Mouse (Mus musculus) MEL (cell line): ENCODE measurements around the gene Arhgap29. TPM values are rescaled to one million over a fixed set of nuclear protein-coding genes. Genes with fewer than 3 reads are reported as not detected.

Experiments used
- DNase-seq: peaks from one replicate; pipeline ENCODE4 v3.0.0; 2011; ENCODE audit warnings: low read depth, low spot score
- H3K27ac ChIP-seq: 2 replicates; pipeline ENCODE4 v1.5.1; 2012; ENCODE audit warnings: low read depth, mild to moderate bottlenecking, control low read depth, low read length, moderate library complexity; ENCODE audit not compliant: control insufficient read depth
- H3K27me3 ChIP-seq, 2 experiments: fragments of 150-350 bp in 1 of 2; sonication (generic) in 1 of 2; 2 replicates each; pipeline ENCODE4 v1.6.1; 2012; ENCODE audit warnings: low read length in 2 of 2, mild to moderate bottlenecking in 2 of 2, improper control_type of control experiment in 1 of 2, moderate library complexity in 1 of 2; ENCODE audit not compliant: insufficient read depth in 2 of 2, control insufficient read depth in 1 of 2
- H3K36me3 ChIP-seq, 2 experiments: 2 replicates each; pipeline ENCODE4 v1.6.1; 2012 to 2014; ENCODE audit warnings: low read length in 2 of 2, improper control_type of control experiment in 1 of 2, inconsistent platforms in 1 of 2, mild to moderate bottlenecking in 1 of 2; ENCODE audit not compliant: insufficient read depth in 2 of 2, control insufficient read depth in 1 of 2
- H3K4me1 ChIP-seq, 2 experiments: fragments of 150-350 bp in 1 of 2; sonication (generic) in 1 of 2; 2 replicates each; pipeline ENCODE4 v1.6.1; 2012; ENCODE audit warnings: low read length in 2 of 2, improper control_type of control experiment in 1 of 2, mild to moderate bottlenecking in 1 of 2; ENCODE audit not compliant: insufficient read depth in 2 of 2, control insufficient read depth in 1 of 2
- H3K4me3 ChIP-seq, 2 experiments: fragments of 150-350 bp in 1 of 2; sonication (generic) in 1 of 2; 2 replicates each; pipeline ENCODE4 v1.5.1; 2012; ENCODE audit warnings: low read depth in 2 of 2, low read length in 2 of 2, mild to moderate bottlenecking in 2 of 2, moderate library complexity in 2 of 2, control low read depth in 1 of 2, improper control_type of control experiment in 1 of 2; ENCODE audit not compliant: control insufficient read depth in 1 of 2, insufficient read depth in 1 of 2
- H3K79me2 ChIP-seq: 2 replicates; pipeline ENCODE4 v1.6.1; 2012; ENCODE audit warnings: mild to moderate bottlenecking, low read length, moderate library complexity; ENCODE audit not compliant: control insufficient read depth, poor library complexity, insufficient read depth
- H3K9ac ChIP-seq: 2 replicates; pipeline ENCODE4 v1.6.1; 2012; ENCODE audit warnings: low read depth, mild to moderate bottlenecking, control low read depth, low read length, moderate library complexity; ENCODE audit not compliant: control insufficient read depth, poor library complexity, severe bottlenecking
- H3K9me3 ChIP-seq: fragments of 150-350 bp; sonication (generic); replicated peaks from 2 replicates; pipeline ENCODE4 v1.6.1; 2012; ENCODE audit warnings: mild to moderate bottlenecking, low read length, improper control_type of control experiment, moderate library complexity; ENCODE audit not compliant: insufficient read depth
- BHLHE40 ChIP-seq: IDR thresholded peaks from 2 replicates; pipeline ENCODE4 v1.6.1; 2012; ENCODE audit warnings: low read depth, mild to moderate bottlenecking, inconsistent platforms, low read length, improper control_type of control experiment, borderline replicate concordance
- CTCF ChIP-seq, 3 experiments: IDR thresholded peaks in 2 of 3; conservative IDR thresholded peaks in 1 of 3; 2 replicates each; pipeline ENCODE4 v1.5.1; 2011 to 2012; ENCODE audit warnings: low read length in 3 of 3, low read depth in 2 of 3, mild to moderate bottlenecking in 2 of 3, improper control_type of control experiment in 1 of 3, inconsistent platforms in 1 of 3, mixed read lengths in 1 of 3, moderate library complexity in 1 of 3; ENCODE audit not compliant: control insufficient read depth in 1 of 3, insufficient read depth in 1 of 3, poor library complexity in 1 of 3, severe bottlenecking in 1 of 3
- EP300 ChIP-seq, 2 experiments: IDR thresholded peaks; 2 replicates each; pipeline ENCODE4 v1.6.1; 2011; ENCODE audit warnings: improper control_type of control experiment in 2 of 2, low read length in 2 of 2, low read depth in 1 of 2, mild to moderate bottlenecking in 1 of 2
- ETS1 ChIP-seq: IDR thresholded peaks from 2 replicates; pipeline ENCODE4 v1.6.1; 2012; ENCODE audit warnings: low read depth, mild to moderate bottlenecking, inconsistent platforms, low read length, improper control_type of control experiment, moderate library complexity
- GATA1 ChIP-seq: IDR thresholded peaks from 2 replicates; pipeline ENCODE4 v1.6.1; 2011; ENCODE audit warnings: low read depth, low read length, improper control_type of control experiment
- HCFC1 ChIP-seq: IDR thresholded peaks from 2 replicates; pipeline ENCODE4 v1.6.1; 2012; ENCODE audit warnings: low read depth, mild to moderate bottlenecking, inconsistent platforms, low read length, improper control_type of control experiment, moderate library complexity
- JUND ChIP-seq: IDR thresholded peaks from 2 replicates; pipeline ENCODE4 v1.6.1; 2011; ENCODE audit warnings: low read depth, mild to moderate bottlenecking, improper control_type of control experiment, low read length
- KAT2A ChIP-seq: conservative IDR thresholded peaks from 2 replicates; pipeline ENCODE4 v1.6.1; 2012; ENCODE audit warnings: low read depth, low read length, improper control_type of control experiment, inconsistent platforms
- MAFK ChIP-seq: IDR thresholded peaks from 2 replicates; pipeline ENCODE4 v1.6.1; 2011; ENCODE audit warnings: low read depth, mild to moderate bottlenecking, low read length, improper control_type of control experiment, borderline replicate concordance
- MAX ChIP-seq: IDR thresholded peaks from 2 replicates; pipeline ENCODE4 v1.6.1; 2011; ENCODE audit warnings: low read length, improper control_type of control experiment
- MAZ ChIP-seq: IDR thresholded peaks from 2 replicates; pipeline ENCODE4 v1.6.1; 2012; ENCODE audit warnings: low read depth, mild to moderate bottlenecking, inconsistent platforms, low read length, improper control_type of control experiment
- MEF2A ChIP-seq: IDR thresholded peaks from 2 replicates; pipeline ENCODE4 v1.6.1; 2014; ENCODE audit warnings: low read depth, mild to moderate bottlenecking, inconsistent platforms, low read length, improper control_type of control experiment; ENCODE audit not compliant: poor library complexity, insufficient replicate concordance, severe bottlenecking; ENCODE audit errors: extremely low read depth
- MYB ChIP-seq: IDR thresholded peaks from 2 replicates; pipeline ENCODE4 v1.6.1; 2011; ENCODE audit warnings: mild to moderate bottlenecking, low read depth, low read length, improper control_type of control experiment
- MYC ChIP-seq: IDR thresholded peaks from 2 replicates; pipeline ENCODE4 v1.6.1; 2011; ENCODE audit warnings: low read depth, mild to moderate bottlenecking, low read length, improper control_type of control experiment, moderate library complexity
- NRF1 ChIP-seq: IDR thresholded peaks from 2 replicates; pipeline ENCODE4 v1.6.1; 2014; ENCODE audit warnings: low read depth, mild to moderate bottlenecking, inconsistent platforms, low read length, improper control_type of control experiment, moderate library complexity; ENCODE audit not compliant: poor library complexity, insufficient read depth, severe bottlenecking
- POLR2AphosphoS2 ChIP-seq: IDR thresholded peaks from 2 replicates; pipeline ENCODE4 v1.6.1; 2011; ENCODE audit warnings: low read length, improper control_type of control experiment
- RAD21 ChIP-seq: IDR thresholded peaks from 2 replicates; pipeline ENCODE4 v1.6.1; 2011; ENCODE audit warnings: mild to moderate bottlenecking, low read depth, low read length, improper control_type of control experiment
- RCOR1 ChIP-seq: IDR thresholded peaks from 2 replicates; pipeline ENCODE4 v1.6.1; 2012; ENCODE audit warnings: low read depth, mild to moderate bottlenecking, inconsistent platforms, low read length, improper control_type of control experiment
- SMC3 ChIP-seq: IDR thresholded peaks from 2 replicates; pipeline ENCODE4 v1.6.1; 2011; ENCODE audit warnings: low read depth, low read length, improper control_type of control experiment
- TCF12 ChIP-seq: IDR thresholded peaks from 2 replicates; pipeline ENCODE4 v1.6.1; 2014; ENCODE audit warnings: low read depth, mild to moderate bottlenecking, inconsistent platforms, low read length, improper control_type of control experiment, moderate library complexity
- ZNF384 ChIP-seq: IDR thresholded peaks from 2 replicates; pipeline ENCODE4 v1.6.1; 2012; ENCODE audit warnings: low read depth, mild to moderate bottlenecking, inconsistent platforms, low read length, improper control_type of control experiment
- polyA plus RNA-seq, 2 experiments: library from polyadenylated mRNA; stranded (reverse) in 1 of 2; unstranded in 1 of 2; fragments of >175 nt in 1 of 2; fragments of >200 nt in 1 of 2; gene quantifications; 2 replicates each; pipeline versions ENCODE4 v1.2.1 to v1.2.4; 2012; ENCODE audit warnings: low replicate concordance in 2 of 2, low read depth in 1 of 2; ENCODE audit not compliant: insufficient read length in 2 of 2, insufficient read depth in 1 of 2, missing spikeins in 1 of 2
- total RNA-seq: library from RNA; depleted of rRNA; stranded (reverse); fragments of 300-350 nt; gene quantifications from 2 replicates; pipeline ENCODE4 v1.2.3, GENCODE M21; 2012

The Arhgap29 gene
- total and polyA plus RNA-seq, 3 experiments = 0.19 to 0.23 TPM; not detected in 1

DNA sequence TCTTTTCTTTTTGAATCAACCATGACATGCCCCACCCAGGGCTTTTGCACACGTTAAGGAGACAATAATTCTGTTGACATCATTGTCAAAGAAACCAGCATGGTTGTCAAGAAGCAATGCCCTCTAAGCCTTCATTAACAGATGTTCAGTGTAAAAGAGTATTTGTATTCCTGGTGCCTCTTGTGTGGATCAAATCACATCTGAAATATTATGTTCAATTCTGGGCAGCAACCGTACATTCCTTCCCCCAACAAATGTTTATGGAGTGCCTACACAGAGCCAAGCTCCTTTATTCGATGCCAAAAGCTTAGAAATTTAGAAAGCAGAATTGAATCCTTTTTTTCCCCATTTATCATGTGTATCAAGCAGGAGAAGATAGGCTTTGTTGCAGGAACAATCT lies 31.6 kb upstream of the Arhgap29 start:
- no peaks in the 10 kb centered on the region for H3K79me2 ChIP-seq
- H3K9me3 ChIP-seq = no peaks in the 10 kb centered on the region
- H3K27ac ChIP-seq = no peak overlapping the region
- DNase-seq = no peak
- H3K4me1 ChIP-seq = no peaks in the 10 kb centered on the region
- H3K36me3 ChIP-seq = no peaks in the 10 kb centered on the region
- no peak overlapping the region for H3K4me3 ChIP-seq
- no peak overlapping the region for H3K9ac ChIP-seq
- no peaks in the 10 kb centered on the region for H3K27me3 ChIP-seq
- no peak for TF ChIP-seq GATA1
- TF ChIP-seq BHLHE40 = no peak
- no peak for TF ChIP-seq SMC3
- TF ChIP-seq POLR2AphosphoS2 = no peak
- TF ChIP-seq CTCF (IDR thresholded peaks at IDR 0.05 in 2 of 3, conservative IDR thresholded peaks at IDR 0.05 in 1 of 3; ENCODE audit: control insufficient read depth in 1 of 3, insufficient read depth in 1 of 3, low read depth in 2 of 3, low read length in 3 of 3, poor library complexity in 1 of 3, severe bottlenecking in 1 of 3) = no peak
- no peak for TF ChIP-seq MAFK
- no peak for TF ChIP-seq KAT2A
- TF ChIP-seq ETS1 = no peak
- TF ChIP-seq MYB = no peak
- TF ChIP-seq JUND = no peak
- TF ChIP-seq MEF2A = no peak
- TF ChIP-seq HCFC1 = no peak
- TF ChIP-seq EP300 (IDR thresholded peaks at IDR 0.05; ENCODE audit: low read depth in 1 of 2, low read length in 2 of 2) = no peak
- TF ChIP-seq MYC = no peak
- TF ChIP-seq MAX = no peak
- TF ChIP-seq RAD21 = no peak
- TF ChIP-seq TCF12 = no peak
- no peak for TF ChIP-seq RCOR1
- TF ChIP-seq ZNF384 = no peak

DNA sequence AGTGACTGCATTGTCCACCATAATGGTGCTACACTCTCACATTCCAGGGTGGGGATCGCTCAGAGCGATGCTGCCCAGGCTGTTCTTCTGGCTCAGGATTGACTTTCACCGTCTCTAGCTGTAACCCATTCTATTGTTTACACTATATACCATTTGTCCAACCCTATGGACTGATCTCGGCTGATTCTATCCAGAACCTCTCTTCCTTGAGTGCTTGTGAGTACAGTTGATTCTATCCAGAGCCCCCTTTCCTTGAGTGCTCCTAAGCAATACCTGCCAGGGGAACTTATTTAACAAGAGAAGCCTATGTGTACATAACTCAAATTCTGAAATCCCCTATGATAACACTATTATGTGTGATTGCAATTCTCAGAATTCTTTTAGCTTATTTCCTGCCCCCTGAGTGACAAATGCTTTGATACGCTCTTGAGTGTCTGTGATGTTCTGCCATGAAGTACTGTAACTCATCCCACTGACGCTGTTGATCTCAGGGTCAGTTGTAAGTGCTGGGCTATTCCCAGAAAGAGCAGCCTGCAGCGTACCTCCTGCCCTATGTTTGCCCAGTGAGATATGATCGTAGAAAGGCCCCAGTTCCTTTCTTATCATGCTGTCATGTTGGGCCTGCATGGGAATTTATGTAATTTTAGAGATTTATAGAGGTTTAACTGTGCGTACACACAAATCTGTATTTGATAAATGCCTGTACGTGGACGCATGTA lies 27.4 kb upstream of the Arhgap29 start:
- Histone ChIP-seq H3K4me3 (no peak overlapping the region), H3K4me1 (no peaks in the 10 kb centered on the region), H3K27me3 (no peaks in the 10 kb centered on the region), H3K79me2 (no peaks in the 10 kb centered on the region), H3K9ac (no peak overlapping the region), H3K27ac (no peak overlapping the region), H3K9me3 (no peaks in the 10 kb centered on the region), H3K36me3 (no peaks in the 10 kb centered on the region)
- DNase-seq = no peak
- TF ChIP-seq POLR2AphosphoS2 (no peak), MAZ (no peak), NRF1 (no peak), MYC (no peak)
